Mouse (Mus musculus): ENCODE results near the gene Ric1. TPM values are rescaled to one million over a fixed set of nuclear protein-coding genes. Genes with fewer than 3 reads are reported as not detected.
A peak's percentile ranks its signal among the peaks of the same experiment; 100 is the strongest.
"Not testable (repeated sequence)": the region's sequence is repeated elsewhere in the genome, so short reads cannot be mapped to it uniquely, and the experiment has no call there.

Gene Ric1
- total and polyA plus RNA-seq, 3 experiments, result 9.2 to 20.6 (median 16.9) TPM

DNA sequence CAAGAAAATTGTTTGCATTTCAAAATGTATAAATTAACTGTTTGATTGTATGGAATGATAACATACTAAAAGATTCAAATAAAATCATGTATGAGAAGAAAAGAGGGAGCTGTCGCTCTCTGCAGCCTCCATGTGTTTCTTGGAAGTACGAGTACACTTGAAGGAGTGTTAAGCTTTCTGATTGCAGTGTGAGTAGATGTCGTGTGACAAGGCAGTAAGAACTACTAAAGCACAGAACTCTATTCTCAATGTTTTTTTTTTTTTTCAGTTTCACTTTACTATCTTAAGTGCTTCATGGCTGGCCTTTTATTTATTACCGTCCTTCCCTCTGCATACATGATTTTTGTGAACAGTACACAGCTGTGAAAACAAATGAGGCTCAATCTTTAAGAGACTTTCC, 40.1 kb downstream of the Ric1 start:
- DNase-seq, result no peak
- Histone ChIP-seq H3K9ac (ENCODE audit: low read depth, low read length) (no peak overlapping the region), H3K27me3 (ENCODE audit: control insufficient read depth, insufficient read depth, low read length) (no peaks in the 10 kb centered on the region), H3K36me3 (ENCODE audit: control insufficient read depth, insufficient read depth, low read length) (no peaks in the 10 kb centered on the region; the same call in 1 of the 2 replicates), H3K27ac (no peak overlapping the region), H3K4me1 (ENCODE audit: control insufficient read depth, insufficient read depth, low read length) (peaks cover 4% of the 10 kb centered on the region), H3K79me2 (replicated peaks; ENCODE audit: control insufficient read depth, insufficient read depth, low read length) (no peaks in the 10 kb centered on the region; the same call in 1 of the 2 replicates), H3K4me3 (no peak overlapping the region)
- no peak for TF ChIP-seq CTCF (IDR thresholded peaks at IDR 0.05)
- no peak for TF ChIP-seq EP300 (IDR thresholded peaks at IDR 0.05; ENCODE audit: insufficient read depth, low read depth, low read length)
- TF ChIP-seq POLR2A (IDR thresholded peaks at IDR 0.05; ENCODE audit: insufficient read depth, low read depth, low read length), result no peak
- intact Hi-C loops (cut with DNase I), result loop anchor here (2.0 to 10.0 kb wide), 5 partner anchors 40 to 787 kb away; partner anchors contain the start of genes Cd274, Plgrkt and Ric1
- 70% methylated on average over 4 of the region's 4 CpGs for WGBS

DNA sequence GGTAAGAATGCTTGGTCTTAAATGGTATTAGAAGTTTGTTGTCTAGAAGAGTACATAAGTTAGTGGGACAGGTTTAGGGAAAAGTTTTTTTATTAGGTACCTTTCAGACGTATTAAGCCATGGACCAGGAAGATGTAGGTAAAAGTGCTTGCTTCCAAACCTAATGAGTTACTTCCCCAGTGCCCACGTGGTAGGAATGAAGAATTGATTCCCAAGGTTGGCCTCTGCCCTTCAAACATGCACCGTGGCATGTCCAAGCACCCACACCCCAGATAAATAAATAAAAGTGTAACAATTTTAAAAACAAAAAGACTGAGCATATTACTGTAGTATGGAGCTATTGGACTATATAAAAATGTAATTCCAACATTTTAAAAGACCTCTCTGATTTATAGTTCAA, 40.5 kb downstream of the Ric1 start:
- intact Hi-C loops (cut with DNase I), result loop anchor here (2.0 to 10.0 kb wide), 5 partner anchors 40 to 788 kb away; partner anchors contain the start of genes Cd274, Plgrkt and Ric1

DNA sequence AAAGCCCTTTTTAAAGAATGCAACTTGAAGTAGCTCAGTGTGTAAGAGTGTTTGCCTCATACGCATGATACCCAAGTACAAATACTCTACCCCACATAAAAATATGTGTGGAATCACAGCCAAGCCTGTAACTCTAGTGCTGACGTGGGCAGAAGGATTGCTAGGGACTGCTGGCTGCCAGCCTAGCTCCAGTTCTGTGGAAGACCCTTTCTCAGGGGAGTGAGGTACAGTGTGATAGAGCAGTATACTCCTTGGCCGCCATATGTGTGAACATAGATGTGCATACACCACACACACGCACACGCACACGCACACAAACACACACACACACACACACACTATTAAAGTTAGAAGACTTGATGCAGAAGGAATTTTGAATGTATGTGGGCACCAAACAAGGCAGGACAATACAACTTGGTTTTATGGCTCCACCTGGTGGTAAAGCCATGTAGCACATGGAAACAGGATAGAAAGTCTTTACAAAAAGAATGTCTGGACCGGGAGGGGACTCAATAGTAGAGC, 41.2 kb downstream of the Ric1 start:
- Histone ChIP-seq H3K27me3 (ENCODE audit: control insufficient read depth, insufficient read depth, low read length) (no peaks in the 10 kb centered on the region), H3K4me3 (no peak overlapping the region), H3K4me1 (ENCODE audit: control insufficient read depth, insufficient read depth, low read length) (peaks cover 2% of the 10 kb centered on the region; the same call in 1 of the 2 replicates), H3K9ac (ENCODE audit: low read depth, low read length) (no peak overlapping the region), H3K27ac (no peak overlapping the region), H3K79me2 (replicated peaks; ENCODE audit: control insufficient read depth, insufficient read depth, low read length) (no peaks in the 10 kb centered on the region; the same call in 1 of the 2 replicates), H3K36me3 (ENCODE audit: control insufficient read depth, insufficient read depth, low read length) (no peaks in the 10 kb centered on the region; the same call in 1 of the 2 replicates)
- intact Hi-C loops (cut with DNase I), result loop anchor here (2.0 to 10.0 kb wide), 5 partner anchors 41 to 789 kb away; partner anchors contain the start of genes Cd274, Plgrkt and Ric1
- TF ChIP-seq CTCF (IDR thresholded peaks at IDR 0.05) (peak; percentile 89), EP300 (IDR thresholded peaks at IDR 0.05; ENCODE audit: insufficient read depth, low read depth, low read length) (no peak)
- 52% methylated on average over 7 of the region's 7 CpGs for WGBS
- peak; percentile 29 to 34 for DNase-seq

More for the DNA sequence above, 40.5 kb downstream of the Ric1 start:
- no peaks in the 10 kb centered on the region for H3K27me3 ChIP-seq (ENCODE audit: control insufficient read depth, insufficient read depth, low read length)
- WGBS, result 68% methylated on average over 3 of the region's 3 CpGs
- no peak overlapping the region for H3K27ac ChIP-seq
- peaks cover 2% of the 10 kb centered on the region; the same call in 1 of the 2 replicates for H3K4me1 ChIP-seq (ENCODE audit: control insufficient read depth, insufficient read depth, low read length)
- TF ChIP-seq CTCF (IDR thresholded peaks at IDR 0.05), result no peak
- no peak for TF ChIP-seq EP300 (IDR thresholded peaks at IDR 0.05; ENCODE audit: insufficient read depth, low read depth, low read length)
- no peak for TF ChIP-seq POLR2A (IDR thresholded peaks at IDR 0.05; ENCODE audit: insufficient read depth, low read depth, low read length)
- no peaks in the 10 kb centered on the region; the same call in 1 of the 2 replicates for H3K79me2 ChIP-seq (replicated peaks; ENCODE audit: control insufficient read depth, insufficient read depth, low read length)
- H3K4me3 ChIP-seq, result no peak overlapping the region
- no peaks in the 10 kb centered on the region; the same call in 1 of the 2 replicates for H3K36me3 ChIP-seq (ENCODE audit: control insufficient read depth, insufficient read depth, low read length)
- H3K9ac ChIP-seq (ENCODE audit: low read depth, low read length), result no peak overlapping the region
- no peak for DNase-seq

DNA sequence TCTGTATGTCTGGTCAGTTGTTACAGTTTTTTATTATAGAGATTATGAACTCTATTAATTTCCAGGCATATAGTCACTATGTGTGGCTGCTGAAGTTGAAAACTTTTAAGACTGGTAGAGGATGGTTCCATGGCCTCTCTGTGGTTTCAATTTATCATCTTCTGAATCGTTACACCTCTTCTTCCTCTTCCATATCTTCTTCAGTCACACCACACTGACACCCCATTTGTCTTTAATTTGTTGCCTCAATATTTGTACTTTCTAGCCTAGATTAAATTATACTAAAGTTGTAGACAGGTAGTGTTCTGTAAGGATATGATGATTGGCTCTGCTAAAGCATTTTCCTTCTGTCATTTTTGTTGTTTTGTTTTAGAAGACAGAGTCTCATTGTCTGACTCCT, 44.4 kb downstream of the Ric1 start:
- H3K4me1 ChIP-seq (ENCODE audit: control insufficient read depth, insufficient read depth, low read length), result peaks cover 2% of the 10 kb centered on the region; the same call in 1 of the 2 replicates
- intact Hi-C loops (cut with DNase I), result loop anchor here (10.0 kb wide), 2 partner anchors 122 to 792 kb away; no protein-coding TSS in a partner anchor
- H3K36me3 ChIP-seq (ENCODE audit: control insufficient read depth, insufficient read depth, low read length), result no peaks in the 10 kb centered on the region; the same call in 1 of the 2 replicates
- H3K79me2 ChIP-seq (replicated peaks; ENCODE audit: control insufficient read depth, insufficient read depth, low read length), result no peaks in the 10 kb centered on the region
- 76% methylated on average over 1 of the region's 1 CpGs for WGBS
- no peak overlapping the region for H3K9ac ChIP-seq (ENCODE audit: low read depth, low read length)
- H3K27ac ChIP-seq, result no peak overlapping the region
- no peak for DNase-seq
- H3K27me3 ChIP-seq (ENCODE audit: control insufficient read depth, insufficient read depth, low read length), result no peaks in the 10 kb centered on the region
- TF ChIP-seq CTCF (IDR thresholded peaks at IDR 0.05) (no peak), EP300 (IDR thresholded peaks at IDR 0.05; ENCODE audit: insufficient read depth, low read depth, low read length) (no peak), POLR2A (IDR thresholded peaks at IDR 0.05; ENCODE audit: insufficient read depth, low read depth, low read length) (no peak)
- no peak overlapping the region for H3K4me3 ChIP-seq

DNA sequence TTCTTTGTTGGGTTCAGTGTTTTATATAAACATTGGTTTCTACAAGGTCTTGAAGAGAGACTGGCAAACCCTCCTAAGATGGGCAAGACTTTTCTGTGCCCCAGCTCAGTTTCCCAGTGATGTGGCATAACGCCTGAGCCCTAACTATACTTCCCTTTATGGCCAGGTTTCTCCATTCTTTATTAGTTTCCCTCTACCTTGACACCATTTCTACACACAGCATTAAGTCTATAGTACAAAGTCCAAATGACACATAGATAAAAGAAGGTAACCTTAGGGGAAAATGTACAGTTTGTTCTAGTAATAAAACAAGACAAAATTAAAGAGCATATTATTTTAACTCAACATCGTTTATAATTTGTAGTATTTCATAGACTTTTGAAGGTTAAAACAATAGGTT, 60.4 kb downstream of the Ric1 start:
- TF ChIP-seq EP300 (IDR thresholded peaks at IDR 0.05; ENCODE audit: insufficient read depth, low read depth, low read length), result no peak
- TF ChIP-seq POLR2A (IDR thresholded peaks at IDR 0.05; ENCODE audit: insufficient read depth, low read depth, low read length), result no peak
- TF ChIP-seq CTCF (IDR thresholded peaks at IDR 0.05), result no peak
- Histone ChIP-seq H3K4me3 (no peak overlapping the region), H3K4me1 (ENCODE audit: control insufficient read depth, insufficient read depth, low read length) (no peaks in the 10 kb centered on the region), H3K9ac (ENCODE audit: low read depth, low read length) (no peak overlapping the region), H3K27me3 (ENCODE audit: control insufficient read depth, insufficient read depth, low read length) (no peaks in the 10 kb centered on the region), H3K79me2 (replicated peaks; ENCODE audit: control insufficient read depth, insufficient read depth, low read length) (0 out of 2 replicates have a peak, but pooled peaks cover 3% of the 10 kb centered on the region), H3K27ac (no peak overlapping the region), H3K36me3 (ENCODE audit: control insufficient read depth, insufficient read depth, low read length) (peaks cover 2% of the 10 kb centered on the region)
- WGBS, result 94% methylated on average over 2 of the region's 2 CpGs
- no peak for DNase-seq
- intact Hi-C loops (cut with DNase I), result no loop called here

DNA sequence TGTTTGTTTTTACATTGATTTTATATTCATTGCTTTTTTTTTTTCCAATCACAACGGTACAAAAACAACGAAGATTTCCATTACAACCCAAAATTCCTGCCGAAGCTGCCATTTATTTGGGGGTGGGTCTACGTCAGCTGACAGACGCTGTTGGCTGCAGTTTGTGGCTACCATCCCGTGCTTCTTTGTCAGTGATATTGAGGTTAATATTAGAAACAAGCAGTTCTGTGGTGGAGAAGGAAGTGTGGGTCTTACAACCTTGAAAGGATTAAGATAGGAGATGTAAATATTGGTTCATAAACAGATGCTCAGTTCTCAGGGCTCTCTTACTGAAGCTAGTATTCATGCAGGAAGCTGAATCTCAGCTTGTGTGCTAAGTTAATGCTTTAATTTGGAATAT, 61.7 kb downstream of the Ric1 start:
- no peak overlapping the region for H3K27ac ChIP-seq
- no peak for DNase-seq

DNA sequence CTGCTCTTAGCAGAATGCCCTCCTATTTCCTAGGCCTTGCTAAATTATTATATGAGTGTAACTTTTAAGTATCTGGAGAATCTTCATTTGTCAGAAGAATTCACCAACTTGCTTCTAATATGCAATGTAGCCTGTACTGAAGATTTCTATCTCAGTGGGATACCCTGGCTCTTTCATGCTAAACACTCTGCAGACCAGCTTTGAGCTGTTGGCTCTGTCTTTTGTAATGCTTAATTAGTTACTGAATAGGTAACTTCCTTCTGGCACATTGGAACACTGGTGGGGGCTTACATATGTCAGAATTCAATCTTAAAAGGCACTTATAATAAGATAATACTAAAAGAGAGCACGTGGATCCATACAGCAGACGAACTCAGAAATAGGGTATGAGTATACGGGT, 71.7 kb downstream of the Ric1 start:
- H3K27me3 ChIP-seq (ENCODE audit: control insufficient read depth, insufficient read depth, low read length); H3K36me3 ChIP-seq (ENCODE audit: control insufficient read depth, insufficient read depth, low read length); H3K27ac ChIP-seq; H3K4me1 ChIP-seq (ENCODE audit: control insufficient read depth, insufficient read depth, low read length); intact Hi-C loops (cut with DNase I); H3K4me3 ChIP-seq; H3K79me2 ChIP-seq (replicated peaks; ENCODE audit: control insufficient read depth, insufficient read depth, low read length); DNase-seq; H3K9ac ChIP-seq (ENCODE audit: low read depth, low read length): not testable (repeated sequence)
- WGBS, result 92% methylated on average over 3 of the region's 3 CpGs

More for the DNA sequence above, 61.7 kb downstream of the Ric1 start:
- Histone ChIP-seq H3K9ac (ENCODE audit: low read depth, low read length) (no peak overlapping the region), H3K4me3 (no peak overlapping the region), H3K36me3 (ENCODE audit: control insufficient read depth, insufficient read depth, low read length) (peaks cover 2% of the 10 kb centered on the region), H3K27me3 (ENCODE audit: control insufficient read depth, insufficient read depth, low read length) (no peaks in the 10 kb centered on the region), H3K4me1 (ENCODE audit: control insufficient read depth, insufficient read depth, low read length) (no peaks in the 10 kb centered on the region), H3K79me2 (replicated peaks; ENCODE audit: control insufficient read depth, insufficient read depth, low read length) (0 out of 2 replicates have a peak, but pooled peaks cover 3% of the 10 kb centered on the region)
- intact Hi-C loops (cut with DNase I), result no loop called here
- 77% methylated on average over 6 of the region's 6 CpGs for WGBS
- TF ChIP-seq EP300 (IDR thresholded peaks at IDR 0.05; ENCODE audit: insufficient read depth, low read depth, low read length), result no peak

Data from heart, adult 2 months (tissue).